Mouse (Mus musculus): ENCODE measurements around the gene Mre11a. TPM values are rescaled to one million over a fixed set of nuclear protein-coding genes. Genes with fewer than 3 reads are reported as not detected.

The Mre11a gene
- polyA plus RNA-seq, 1 experiment: 7.8 TPM

- H3K27me3 ChIP-seq (ENCODE audit: control insufficient read depth, insufficient read depth, insufficient read length): peaks cover 29% of the 10 kb centered on the region
- no peak overlapping the region for H3K4me3 ChIP-seq
- no peaks in the 10 kb centered on the region for H3K36me3 ChIP-seq (ENCODE audit: control insufficient read depth, insufficient read depth)
- no peak overlapping the region for H3K4me2 ChIP-seq (ENCODE audit: low read depth)
- no peaks in the 10 kb centered on the region for H3K79me2 ChIP-seq (ENCODE audit: control insufficient read depth, insufficient read depth)
- TF ChIP-seq USF1 (IDR thresholded peaks at IDR 0.05; ENCODE audit: low read depth): no peak
- TF ChIP-seq POLR2A (IDR thresholded peaks at IDR 0.05; ENCODE audit: insufficient read length, low read depth): no peak
- TF ChIP-seq MYOD1 (IDR thresholded peaks at IDR 0.05; ENCODE audit: control insufficient read depth in 1 of 3, insufficient read length in 2 of 3, low read depth in 2 of 3): no peak
- TF ChIP-seq POLR2AphosphoS2 (IDR thresholded peaks at IDR 0.05; ENCODE audit: insufficient read length, low read depth): no peak
- TF ChIP-seq REST (IDR thresholded peaks at IDR 0.05; ENCODE audit: insufficient read depth, insufficient read length): no peak
- no peak for TF ChIP-seq TCF3 (IDR thresholded peaks at IDR 0.05; ENCODE audit: insufficient read length, low read depth)
- no peak for TF ChIP-seq SRF (IDR thresholded peaks at IDR 0.05; ENCODE audit: control insufficient read depth, insufficient read length, low read depth)
- no peak for TF ChIP-seq MAX (IDR thresholded peaks at IDR 0.05; ENCODE audit: low read depth)
- no peak for TF ChIP-seq CEBPB (IDR thresholded peaks at IDR 0.05; ENCODE audit: insufficient read depth, poor library complexity, severe bottlenecking)
- no peak for TF ChIP-seq MYOG (IDR thresholded peaks at IDR 0.05; ENCODE audit: control insufficient read depth in 1 of 3, insufficient read depth in 1 of 3, insufficient read length in 2 of 3, low read depth in 2 of 3)
- TF ChIP-seq TCF12 (IDR thresholded peaks at IDR 0.05; ENCODE audit: insufficient read depth, poor library complexity, severe bottlenecking): no peak
- TF ChIP-seq E2F4 (IDR thresholded peaks at IDR 0.05; ENCODE audit: insufficient read depth): no peak
- H3ac ChIP-seq (ENCODE audit: control insufficient read depth, insufficient read length): no peak overlapping the region
Measured at GRCm38 (mm10) chr9:14858170-14858706, 73.8 kb downstream of the Mre11a start.

- H3K27me3 ChIP-seq (ENCODE audit: control insufficient read depth, insufficient read depth, insufficient read length): peaks cover 29% of the 10 kb centered on the region
- H3ac ChIP-seq (ENCODE audit: control insufficient read depth, insufficient read length): no peak overlapping the region
- H3K79me2 ChIP-seq (ENCODE audit: control insufficient read depth, insufficient read depth): no peaks in the 10 kb centered on the region
- H3K4me2 ChIP-seq (ENCODE audit: low read depth): no peak overlapping the region
- H3K4me3 ChIP-seq: no peak overlapping the region
- no peaks in the 10 kb centered on the region for H3K36me3 ChIP-seq (ENCODE audit: control insufficient read depth, insufficient read depth)
- TF ChIP-seq E2F4 (IDR thresholded peaks at IDR 0.05; ENCODE audit: insufficient read depth) (no peak), REST (IDR thresholded peaks at IDR 0.05; ENCODE audit: insufficient read depth, insufficient read length) (no peak), CEBPB (IDR thresholded peaks at IDR 0.05; ENCODE audit: insufficient read depth, poor library complexity, severe bottlenecking) (no peak), POLR2AphosphoS2 (IDR thresholded peaks at IDR 0.05; ENCODE audit: insufficient read length, low read depth) (no peak), POLR2A (IDR thresholded peaks at IDR 0.05; ENCODE audit: insufficient read length, low read depth) (no peak), TCF12 (IDR thresholded peaks at IDR 0.05; ENCODE audit: insufficient read depth, poor library complexity, severe bottlenecking) (no peak), TCF3 (IDR thresholded peaks at IDR 0.05; ENCODE audit: insufficient read length, low read depth) (no peak), MYOD1 (IDR thresholded peaks at IDR 0.05; ENCODE audit: control insufficient read depth in 1 of 3, insufficient read length in 2 of 3, low read depth in 2 of 3) (no peak), SRF (IDR thresholded peaks at IDR 0.05; ENCODE audit: control insufficient read depth, insufficient read length, low read depth) (no peak), MYOG (IDR thresholded peaks at IDR 0.05; ENCODE audit: control insufficient read depth in 1 of 3, insufficient read depth in 1 of 3, insufficient read length in 2 of 3, low read depth in 2 of 3) (no peak)
Measured at GRCm38 (mm10) chr9:14858782-14859181, 74.3 kb downstream of the Mre11a start.

- no peak within 1 kb of the TSS for H3ac ChIP-seq (ENCODE audit: control insufficient read depth, insufficient read length)
- TF ChIP-seq TCF12 (IDR thresholded peaks at IDR 0.05; ENCODE audit: insufficient read depth, poor library complexity, severe bottlenecking) (no peak), REST (IDR thresholded peaks at IDR 0.05; ENCODE audit: insufficient read depth, insufficient read length) (no peak), MAX (IDR thresholded peaks at IDR 0.05; ENCODE audit: low read depth) (no peak), SRF (IDR thresholded peaks at IDR 0.05; ENCODE audit: control insufficient read depth, insufficient read length, low read depth) (no peak), USF1 (IDR thresholded peaks at IDR 0.05; ENCODE audit: low read depth) (no peak), CEBPB (IDR thresholded peaks at IDR 0.05; ENCODE audit: insufficient read depth, poor library complexity, severe bottlenecking) (no peak), MYOD1 (IDR thresholded peaks at IDR 0.05; ENCODE audit: control insufficient read depth in 1 of 3, insufficient read length in 2 of 3, low read depth in 2 of 3) (no peak), TCF3 (IDR thresholded peaks at IDR 0.05; ENCODE audit: insufficient read length, low read depth) (no peak), MYOG (IDR thresholded peaks at IDR 0.05; ENCODE audit: control insufficient read depth in 1 of 3, insufficient read depth in 1 of 3, insufficient read length in 2 of 3, low read depth in 2 of 3) (no peak), POLR2AphosphoS2 (IDR thresholded peaks at IDR 0.05; ENCODE audit: insufficient read length, low read depth) (no peak), POLR2A (IDR thresholded peaks at IDR 0.05; ENCODE audit: insufficient read length, low read depth) (no peak)
- peaks cover 35% of the 10 kb centered on the region for H3K27me3 ChIP-seq (ENCODE audit: control insufficient read depth, insufficient read depth, insufficient read length)
- no peaks in the 10 kb centered on the region for H3K36me3 ChIP-seq (ENCODE audit: control insufficient read depth, insufficient read depth)
- H3K4me3 ChIP-seq: no peak within 1 kb of the TSS
- H3K4me2 ChIP-seq (ENCODE audit: low read depth): no peak within 1 kb of the TSS
- H3K79me2 ChIP-seq (ENCODE audit: control insufficient read depth, insufficient read depth): no peaks in the 10 kb centered on the region
Measured at GRCm38 (mm10) chr9:14859868-14860639, 75.6 kb downstream of the Mre11a start, which contains the start of gene Gpr83. Gene Gpr83, plus strand, starts transcription at chr9:14860210.

GRCm38 (mm10) chr9:14863126-14863525 lies 78.7 kb downstream of the Mre11a start:
- Histone ChIP-seq H3K4me3 (no peak overlapping the region), H3K27me3 (ENCODE audit: control insufficient read depth, insufficient read depth, insufficient read length) (peaks cover 35% of the 10 kb centered on the region), H3K4me2 (ENCODE audit: low read depth) (no peak overlapping the region), H3K36me3 (ENCODE audit: control insufficient read depth, insufficient read depth) (no peaks in the 10 kb centered on the region), H3K79me2 (ENCODE audit: control insufficient read depth, insufficient read depth) (no peaks in the 10 kb centered on the region), H3ac (ENCODE audit: control insufficient read depth, insufficient read length) (no peak overlapping the region)
- no peak for TF ChIP-seq MAX (IDR thresholded peaks at IDR 0.05; ENCODE audit: low read depth)
- no peak for TF ChIP-seq TCF12 (IDR thresholded peaks at IDR 0.05; ENCODE audit: insufficient read depth, poor library complexity, severe bottlenecking)
- TF ChIP-seq TCF3 (IDR thresholded peaks at IDR 0.05; ENCODE audit: insufficient read length, low read depth): no peak
- no peak for TF ChIP-seq SRF (IDR thresholded peaks at IDR 0.05; ENCODE audit: control insufficient read depth, insufficient read length, low read depth)
- TF ChIP-seq CEBPB (IDR thresholded peaks at IDR 0.05; ENCODE audit: insufficient read depth, poor library complexity, severe bottlenecking): no peak
- TF ChIP-seq E2F4 (IDR thresholded peaks at IDR 0.05; ENCODE audit: insufficient read depth): no peak
- no peak for TF ChIP-seq REST (IDR thresholded peaks at IDR 0.05; ENCODE audit: insufficient read depth, insufficient read length)
- TF ChIP-seq POLR2AphosphoS2 (IDR thresholded peaks at IDR 0.05; ENCODE audit: insufficient read length, low read depth): no peak
- TF ChIP-seq MYOG (IDR thresholded peaks at IDR 0.05; ENCODE audit: control insufficient read depth in 1 of 3, insufficient read depth in 1 of 3, insufficient read length in 2 of 3, low read depth in 2 of 3): no peak
- no peak for TF ChIP-seq MYOD1 (IDR thresholded peaks at IDR 0.05; ENCODE audit: control insufficient read depth in 1 of 3, insufficient read length in 2 of 3, low read depth in 2 of 3)
- no peak for TF ChIP-seq POLR2A (IDR thresholded peaks at IDR 0.05; ENCODE audit: insufficient read length, low read depth)
- TF ChIP-seq USF1 (IDR thresholded peaks at IDR 0.05; ENCODE audit: low read depth): no peak

Measured in myocyte (in vitro differentiated cells).